Mouse (Mus musculus): Measurements from ENCODE around the gene Ndst4. TPM values are rescaled to one million over a fixed set of nuclear protein-coding genes. Genes with fewer than 3 reads are reported as not detected.

Ndst4 gene
- polyA plus RNA-seq, 1 experiment from 2014 or later: 0.10 TPM

GRCm38 (mm10) chr3:125745142-125745496, 341.2 kb downstream of the Ndst4 start:
- no peak for ATAC-seq (ENCODE audit: borderline replicate concordance, extremely low read depth, low FRiP score, low TSS enrichment)
- Histone ChIP-seq H3K27me3 (no peaks in the 10 kb centered on the region), H3K4me2 (no peak overlapping the region), H3K4me1 (no peaks in the 10 kb centered on the region), H3K9me3 (no peaks in the 10 kb centered on the region), H3K27ac (no peak overlapping the region), H3K9ac (no peak overlapping the region), H3K4me3 (no peak overlapping the region), H3K36me3 (no peaks in the 10 kb centered on the region)
- WGBS: 65% methylated on average over 3 of the region's 3 CpGs

DNA sequence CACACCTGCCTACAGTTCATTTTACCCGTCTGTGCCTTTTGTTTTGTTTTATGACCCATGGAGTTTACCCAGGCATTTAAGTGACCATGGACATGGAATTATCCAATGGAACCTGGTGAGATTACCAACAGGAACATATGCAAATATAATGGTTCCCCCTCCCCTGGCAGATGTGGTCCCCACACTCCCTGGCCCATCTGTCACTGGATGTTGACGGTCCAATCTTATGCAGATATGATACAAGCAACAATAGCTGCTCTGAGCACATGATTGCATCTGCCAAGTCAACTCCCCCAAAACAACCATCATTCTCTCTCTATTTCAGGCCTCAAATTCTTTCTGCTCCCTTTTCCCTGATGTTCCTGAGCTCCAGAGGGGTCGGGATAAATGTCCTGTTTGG, 342.5 kb downstream of the Ndst4 start:
- no peaks in the 10 kb centered on the region for H3K36me3 ChIP-seq
- no peak for ATAC-seq (ENCODE audit: borderline replicate concordance, extremely low read depth, low FRiP score, low TSS enrichment)
- no peak overlapping the region for H3K4me2 ChIP-seq
- H3K4me1 ChIP-seq: no peaks in the 10 kb centered on the region
- no peaks in the 10 kb centered on the region for H3K27me3 ChIP-seq
- WGBS: 67% methylated on average over 3 of the region's 3 CpGs
- H3K27ac ChIP-seq: no peak overlapping the region
- no peaks in the 10 kb centered on the region for H3K9me3 ChIP-seq
- H3K9ac ChIP-seq: no peak overlapping the region
- H3K4me3 ChIP-seq: no peak overlapping the region

DNA sequence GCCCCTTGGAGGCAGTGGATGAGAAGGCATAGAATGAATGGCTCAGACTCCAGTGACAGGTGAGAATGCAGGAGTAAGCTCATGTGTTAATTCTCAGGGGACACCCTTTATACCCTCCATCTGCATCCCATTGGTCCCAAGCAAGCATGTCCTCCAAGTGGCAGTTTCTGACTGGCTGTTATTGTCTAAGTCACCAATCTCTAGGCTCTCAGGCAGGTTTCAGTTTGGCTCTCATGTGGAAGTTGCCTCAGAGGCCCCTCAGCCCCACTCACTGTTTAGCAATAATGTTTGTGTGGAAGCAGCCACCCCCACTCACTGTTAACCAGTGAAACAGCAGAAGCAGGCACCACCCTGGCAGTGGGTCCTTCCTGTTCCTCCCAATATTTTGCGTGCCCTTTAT, 353.0 kb downstream of the Ndst4 start:
- H3K27me3 ChIP-seq: no peaks in the 10 kb centered on the region
- 70% methylated on average over 1 of the region's 1 CpGs for WGBS
- no peaks in the 10 kb centered on the region for H3K4me1 ChIP-seq
- H3K27ac ChIP-seq: no peak overlapping the region
- no peak overlapping the region for H3K4me3 ChIP-seq
- H3K36me3 ChIP-seq: no peaks in the 10 kb centered on the region
- H3K9ac ChIP-seq: no peak overlapping the region
- no peak overlapping the region for H3K4me2 ChIP-seq
- H3K9me3 ChIP-seq: no peaks in the 10 kb centered on the region
- ATAC-seq (ENCODE audit: borderline replicate concordance, extremely low read depth, low FRiP score, low TSS enrichment): no peak

DNA sequence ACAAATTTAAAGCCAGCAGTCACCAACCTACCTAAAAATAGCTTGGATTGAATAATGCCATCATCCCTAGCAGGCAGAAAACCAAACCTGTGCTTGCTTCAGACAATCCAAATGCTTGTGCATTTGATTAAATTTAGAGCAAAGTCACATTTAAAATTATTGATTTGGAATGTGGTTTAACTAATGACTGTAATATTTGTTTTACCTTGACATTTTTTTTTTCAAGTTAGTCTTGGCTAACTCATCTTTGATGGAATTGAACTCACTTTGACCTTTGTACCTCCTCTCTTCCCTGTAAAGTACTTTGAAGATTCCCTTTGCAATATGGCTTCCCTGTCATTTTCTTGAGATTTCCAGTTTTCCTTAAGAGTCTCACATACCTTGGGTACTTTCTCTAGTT, 356.8 kb downstream of the Ndst4 start:
- Histone ChIP-seq H3K4me2 (no peak overlapping the region), H3K4me3 (no peak overlapping the region), H3K27ac (no peak overlapping the region), H3K9ac (no peak overlapping the region), H3K36me3 (no peaks in the 10 kb centered on the region), H3K27me3 (no peaks in the 10 kb centered on the region), H3K4me1 (no peaks in the 10 kb centered on the region), H3K9me3 (no peaks in the 10 kb centered on the region)
- no peak for ATAC-seq (ENCODE audit: borderline replicate concordance, extremely low read depth, low FRiP score, low TSS enrichment)

All from lung, embryonic 15.5 days (tissue).